Mouse (Mus musculus) cortical plate, adult 2 months (tissue): Measurements from ENCODE around the gene Myoz1.

Experiments
- CTCF ChIP-seq: fragments of 200-500 bp; IDR thresholded peaks from 2 replicates; pipeline ENCODE4 v1.5.1; 2011; ENCODE audit warnings: mild to moderate bottlenecking, control low read depth, low read length; ENCODE audit not compliant: insufficient read depth; ENCODE audit errors: extremely low read depth
- POLR2A ChIP-seq: fragments of 200-500 bp; IDR thresholded peaks from 2 replicates; pipeline ENCODE4 v1.6.1; 2011; ENCODE audit warnings: mild to moderate bottlenecking, low read length, control low read depth; ENCODE audit not compliant: insufficient read depth; ENCODE audit errors: extremely low read depth

DNA sequence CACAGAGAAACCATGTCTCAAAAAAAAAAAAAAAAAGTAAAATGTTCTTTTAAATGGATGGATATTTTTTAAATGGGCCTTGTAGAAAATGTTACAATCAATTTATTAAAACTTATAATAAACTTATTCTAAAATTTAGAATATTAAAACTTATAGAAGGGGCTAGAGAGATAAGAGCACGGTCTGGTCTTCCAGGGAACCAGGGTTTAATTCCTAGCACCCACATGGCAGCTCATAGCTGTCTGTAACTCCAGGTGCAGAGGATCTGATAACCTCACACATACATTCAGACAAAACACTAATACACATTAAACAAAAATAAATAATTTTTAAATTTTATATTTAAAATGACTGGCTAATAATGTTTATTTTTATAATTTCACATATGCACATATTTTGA is 55.1 kb downstream of the Myoz1 start:
- TF ChIP-seq CTCF: no peak
- TF ChIP-seq POLR2A: no peak
